Mouse (Mus musculus): Measurements from ENCODE around the gene Pard3b. TPM values are rescaled to one million over a fixed set of nuclear protein-coding genes. Genes with fewer than 3 reads are reported as not detected.
A peak's percentile ranks its signal among the peaks of the same experiment; 100 is the strongest.

The Pard3b gene
- polyA plus RNA-seq, 1 experiment from 2014 or later, result 12.3 TPM

DNA sequence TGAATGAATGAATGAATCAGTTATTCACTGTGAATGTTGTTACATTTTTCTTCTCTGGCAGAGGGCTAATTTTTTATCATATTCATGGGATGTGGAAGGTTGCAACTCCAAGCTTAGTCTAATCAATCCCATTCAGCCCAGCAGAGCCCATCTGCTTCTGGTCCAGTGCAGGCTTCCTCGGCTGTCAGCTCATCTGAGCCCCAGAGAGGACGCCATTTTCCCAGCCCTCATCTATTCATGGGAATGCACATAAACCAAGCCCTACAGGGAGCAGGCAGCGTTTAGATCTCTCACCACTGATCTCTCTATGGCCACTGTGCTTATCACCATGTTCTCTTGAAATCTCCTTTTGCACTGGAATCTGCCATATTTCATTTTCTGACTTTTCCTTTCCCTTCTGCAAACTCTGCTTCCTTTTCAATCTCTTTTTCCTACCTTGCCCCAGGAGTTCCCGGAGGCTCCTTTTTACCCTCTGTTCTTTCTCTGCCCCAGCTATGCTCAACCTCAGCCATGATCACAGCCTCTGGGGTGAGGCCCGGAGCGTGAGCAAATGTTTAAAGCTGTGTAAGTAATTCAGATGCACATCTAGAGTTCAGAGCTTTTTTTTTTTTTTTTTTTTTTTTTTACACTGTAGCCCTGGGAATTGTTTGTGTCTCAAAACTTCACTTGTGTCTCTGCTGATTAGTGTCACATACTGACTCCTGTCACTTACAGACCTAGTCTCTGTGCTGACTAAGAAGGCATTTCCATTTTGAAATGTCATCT is 241.3 kb downstream of the Pard3b start:
- no peak for ATAC-seq (ENCODE audit: low read depth)
- Histone ChIP-seq H3K4me3 (ENCODE audit: low read length) (no peak overlapping the region), H3K27ac (ENCODE audit: low read length) (no peak overlapping the region), H3K9ac (ENCODE audit: low read length) (no peak overlapping the region), H3K36me3 (ENCODE audit: control insufficient read depth, insufficient read depth, low read length) (no peaks in the 10 kb centered on the region), H3K4me2 (ENCODE audit: low read depth, low read length) (no peak overlapping the region), H3K27me3 (ENCODE audit: control insufficient read depth, insufficient read depth, low read depth, low read length) (no peaks in the 10 kb centered on the region), H3K4me1 (replicated peaks; ENCODE audit: control insufficient read depth, insufficient read depth, low read length) (no peaks in the 10 kb centered on the region), H3K9me3 (ENCODE audit: control insufficient read depth, low read length) (no peaks in the 10 kb centered on the region)
- 71% methylated on average over 6 of the region's 6 CpGs for WGBS

DNA sequence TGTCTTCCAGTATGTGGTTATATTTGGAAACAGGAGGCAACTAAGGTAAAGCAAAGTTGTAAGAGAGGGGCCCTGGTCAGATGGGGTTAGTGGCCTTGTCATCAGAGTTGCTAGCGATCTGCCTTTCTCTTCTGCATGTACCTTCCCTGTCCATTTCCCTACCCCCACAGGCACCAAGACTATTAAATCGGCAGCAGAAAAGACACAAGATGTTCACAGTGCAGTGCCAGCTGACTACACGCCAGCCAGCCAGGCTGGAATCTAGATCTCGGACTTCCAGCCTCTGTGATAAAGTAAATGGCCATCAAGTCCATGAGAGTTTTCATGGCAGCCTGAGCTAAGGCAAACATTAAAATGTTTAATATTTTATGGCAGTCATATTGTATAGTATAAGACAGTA is 257.4 kb downstream of the Pard3b start:
- H3K27ac ChIP-seq (ENCODE audit: low read length), result no peak overlapping the region
- 65% methylated on average over 4 of the region's 4 CpGs for WGBS
- H3K4me2 ChIP-seq (ENCODE audit: low read depth, low read length), result no peak overlapping the region
- H3K9ac ChIP-seq (ENCODE audit: low read length), result no peak overlapping the region
- ATAC-seq (ENCODE audit: low read depth), result no peak
- H3K4me3 ChIP-seq (ENCODE audit: low read length), result no peak overlapping the region
- H3K36me3 ChIP-seq (ENCODE audit: control insufficient read depth, insufficient read depth, low read length), result no peaks in the 10 kb centered on the region
- H3K9me3 ChIP-seq (ENCODE audit: control insufficient read depth, low read length), result no peaks in the 10 kb centered on the region
- H3K4me1 ChIP-seq (replicated peaks; ENCODE audit: control insufficient read depth, insufficient read depth, low read length), result no peaks in the 10 kb centered on the region
- no peaks in the 10 kb centered on the region for H3K27me3 ChIP-seq (ENCODE audit: control insufficient read depth, insufficient read depth, low read depth, low read length)

DNA sequence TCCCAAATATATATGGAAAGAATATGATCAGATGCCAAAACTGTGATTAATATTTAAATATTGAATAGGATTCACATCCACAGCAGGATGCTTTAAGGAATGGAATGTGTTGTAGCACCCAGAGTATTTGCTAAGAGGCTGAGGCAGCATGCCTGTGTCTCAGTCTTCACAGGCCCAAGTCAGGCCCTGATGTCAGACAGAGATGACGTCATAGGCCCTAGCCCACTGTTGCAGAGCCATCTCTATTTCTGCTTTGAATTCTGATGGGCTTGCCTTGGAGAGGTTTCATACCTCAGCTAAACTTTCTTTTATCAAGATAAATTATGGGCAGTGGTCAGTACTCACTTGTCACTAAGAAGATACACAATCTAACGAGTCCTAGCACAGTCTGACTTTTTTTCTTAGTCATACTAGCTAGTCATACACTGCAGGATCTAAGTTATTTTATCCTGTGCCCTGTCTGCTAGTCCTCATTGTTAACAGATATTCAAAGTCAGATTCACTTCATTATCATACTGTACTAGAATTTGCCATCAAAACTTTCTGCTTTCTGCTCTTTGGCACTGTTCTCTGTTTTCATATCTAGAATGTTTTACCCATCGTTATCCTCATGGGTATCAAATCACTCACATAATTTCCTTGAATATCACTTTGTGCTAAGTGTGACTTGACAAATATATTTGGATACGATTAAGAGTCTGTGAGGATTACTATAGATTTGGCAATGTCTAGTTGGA is 264.8 kb downstream of the Pard3b start:
- Histone ChIP-seq H3K4me2 (ENCODE audit: low read depth, low read length) (no peak overlapping the region), H3K27me3 (ENCODE audit: control insufficient read depth, insufficient read depth, low read depth, low read length) (no peaks in the 10 kb centered on the region), H3K36me3 (ENCODE audit: control insufficient read depth, insufficient read depth, low read length) (no peaks in the 10 kb centered on the region), H3K9ac (ENCODE audit: low read length) (no peak overlapping the region), H3K27ac (ENCODE audit: low read length) (no peak overlapping the region), H3K9me3 (ENCODE audit: control insufficient read depth, low read length) (no peaks in the 10 kb centered on the region), H3K4me1 (replicated peaks; ENCODE audit: control insufficient read depth, insufficient read depth, low read length) (no peaks in the 10 kb centered on the region; the same call in 1 of the 2 replicates), H3K4me3 (ENCODE audit: low read length) (no peak overlapping the region)
- WGBS, result 45% methylated on average over 4 of the region's 4 CpGs
- ATAC-seq (ENCODE audit: low read depth), result peak; percentile 70

DNA sequence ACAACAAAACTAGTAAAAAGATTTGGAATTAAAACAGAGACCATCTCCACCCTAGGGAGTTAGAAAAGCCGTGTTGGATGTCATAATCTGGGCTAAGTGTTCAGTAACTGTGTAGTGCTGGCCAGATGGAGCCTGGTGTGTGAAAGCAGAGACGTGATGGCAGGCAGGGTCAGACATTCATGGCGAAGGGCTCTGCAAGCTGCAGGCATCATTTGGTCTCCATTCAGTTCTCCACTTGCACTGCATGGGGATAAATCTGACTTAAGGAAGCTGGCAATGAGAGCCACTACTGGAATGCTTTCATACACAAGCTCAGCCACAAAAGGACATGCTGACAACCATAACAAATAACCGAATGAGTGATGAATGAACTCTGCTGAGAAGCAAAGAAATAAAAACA is 265.4 kb downstream of the Pard3b start:
- Histone ChIP-seq H3K27ac (ENCODE audit: low read length) (no peak overlapping the region), H3K4me3 (ENCODE audit: low read length) (no peak overlapping the region), H3K4me2 (ENCODE audit: low read depth, low read length) (no peak overlapping the region), H3K36me3 (ENCODE audit: control insufficient read depth, insufficient read depth, low read length) (no peaks in the 10 kb centered on the region), H3K27me3 (ENCODE audit: control insufficient read depth, insufficient read depth, low read depth, low read length) (no peaks in the 10 kb centered on the region), H3K9me3 (ENCODE audit: control insufficient read depth, low read length) (no peaks in the 10 kb centered on the region), H3K4me1 (replicated peaks; ENCODE audit: control insufficient read depth, insufficient read depth, low read length) (no peaks in the 10 kb centered on the region; the same call in 1 of the 2 replicates), H3K9ac (ENCODE audit: low read length) (no peak overlapping the region)
- ATAC-seq (ENCODE audit: low read depth), result peak; percentile 79
- 38% methylated on average over 4 of the region's 4 CpGs for WGBS

DNA sequence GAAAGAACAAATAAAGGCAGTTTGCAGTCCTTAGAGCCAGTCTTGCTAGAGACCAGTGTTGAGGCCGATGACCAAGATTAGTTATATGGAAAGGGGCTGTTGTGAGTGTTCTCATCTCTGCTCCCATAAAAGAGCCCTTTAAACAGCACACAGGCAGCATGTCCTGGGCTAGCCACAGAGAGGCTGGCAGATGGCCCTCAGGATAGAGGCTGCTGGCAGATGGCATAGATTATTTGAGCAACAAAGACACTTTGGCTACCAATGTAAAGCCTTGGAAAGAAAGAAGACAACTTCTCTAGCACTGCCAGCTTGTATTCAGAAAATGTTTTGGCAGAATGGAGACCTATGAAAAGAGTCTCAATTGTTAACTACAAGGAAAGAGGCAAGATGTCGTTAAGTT is 274.3 kb downstream of the Pard3b start:
- whole genome bisulfite sequencing, result 73% methylated on average over 2 of the region's 2 CpGs
- Histone ChIP-seq H3K9me3 (ENCODE audit: control insufficient read depth, low read length) (no peaks in the 10 kb centered on the region), H3K4me2 (ENCODE audit: low read depth, low read length) (no peak overlapping the region), H3K36me3 (ENCODE audit: control insufficient read depth, insufficient read depth, low read length) (no peaks in the 10 kb centered on the region), H3K4me1 (replicated peaks; ENCODE audit: control insufficient read depth, insufficient read depth, low read length) (no peaks in the 10 kb centered on the region), H3K4me3 (ENCODE audit: low read length) (no peak overlapping the region), H3K27ac (ENCODE audit: low read length) (no peak overlapping the region), H3K9ac (ENCODE audit: low read length) (no peak overlapping the region), H3K27me3 (ENCODE audit: control insufficient read depth, insufficient read depth, low read depth, low read length) (no peaks in the 10 kb centered on the region)
- no peak for ATAC-seq (ENCODE audit: low read depth)

DNA sequence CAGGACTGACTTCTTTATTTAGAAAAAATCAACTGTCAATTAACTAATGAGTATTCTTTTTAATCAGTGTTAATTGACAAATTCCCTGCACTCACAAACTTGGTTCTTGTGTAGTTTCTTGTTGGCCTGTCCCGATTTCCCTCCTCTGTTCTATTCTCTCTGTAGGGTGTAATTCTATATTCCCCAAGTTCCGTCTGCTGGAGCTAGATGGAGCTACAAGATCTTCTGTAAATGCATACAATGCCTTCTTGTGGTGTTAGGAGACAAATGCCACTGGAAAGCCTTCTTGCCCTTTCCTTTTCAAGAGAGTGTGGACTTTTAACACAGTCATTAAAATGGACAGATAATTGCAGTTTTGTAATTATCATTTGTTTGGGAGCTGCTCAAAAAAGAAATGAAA is 286.3 kb downstream of the Pard3b start:
- H3K27me3 ChIP-seq (ENCODE audit: control insufficient read depth, insufficient read depth, low read depth, low read length), result no peaks in the 10 kb centered on the region
- peak; percentile 59; the same call in 1 of the 2 replicates for ATAC-seq (ENCODE audit: low read depth)
- no peaks in the 10 kb centered on the region for H3K9me3 ChIP-seq (ENCODE audit: control insufficient read depth, low read length)
- no peak overlapping the region for H3K27ac ChIP-seq (ENCODE audit: low read length)
- H3K36me3 ChIP-seq (ENCODE audit: control insufficient read depth, insufficient read depth, low read length), result no peaks in the 10 kb centered on the region
- 12% methylated on average over 2 of the region's 2 CpGs for WGBS
- no peak overlapping the region for H3K9ac ChIP-seq (ENCODE audit: low read length)
- no peak overlapping the region for H3K4me3 ChIP-seq (ENCODE audit: low read length)
- peaks cover 11% of the 10 kb centered on the region; the same call in 1 of the 2 replicates for H3K4me1 ChIP-seq (replicated peaks; ENCODE audit: control insufficient read depth, insufficient read depth, low read length)
- no peak overlapping the region for H3K4me2 ChIP-seq (ENCODE audit: low read depth, low read length)

DNA sequence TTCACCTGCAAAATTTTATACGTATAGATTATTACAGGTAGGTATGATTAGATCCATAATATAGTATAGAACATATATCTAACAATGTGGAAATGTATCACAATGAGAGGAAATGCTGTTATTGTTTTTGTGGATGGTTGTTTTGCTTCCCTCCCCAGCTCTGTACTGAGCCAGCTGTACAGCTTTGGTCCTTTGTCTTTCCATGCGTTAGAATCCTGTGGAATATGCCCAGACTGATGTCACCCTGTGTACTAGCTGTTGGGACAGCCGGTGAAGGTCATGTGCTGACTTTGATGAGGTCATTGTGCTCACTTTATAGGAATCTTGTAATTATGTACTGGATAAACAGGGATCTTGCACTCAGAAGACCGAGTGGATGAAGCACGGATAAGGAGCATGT is 286.9 kb downstream of the Pard3b start:
- peaks cover 11% of the 10 kb centered on the region; the same call in 1 of the 2 replicates for H3K4me1 ChIP-seq (replicated peaks; ENCODE audit: control insufficient read depth, insufficient read depth, low read length)
- peak overlapping the region; percentile 52; the same call in 1 of the 2 replicates for H3K27ac ChIP-seq (ENCODE audit: low read length)
- no peak overlapping the region for H3K9ac ChIP-seq (ENCODE audit: low read length)
- no peaks in the 10 kb centered on the region for H3K36me3 ChIP-seq (ENCODE audit: control insufficient read depth, insufficient read depth, low read length)
- no peak overlapping the region for H3K4me2 ChIP-seq (ENCODE audit: low read depth, low read length)
- 57% methylated on average over 5 of the region's 5 CpGs for WGBS
- peak; percentile 60; the same call in 1 of the 2 replicates for ATAC-seq (ENCODE audit: low read depth)
- H3K27me3 ChIP-seq (ENCODE audit: control insufficient read depth, insufficient read depth, low read depth, low read length), result no peaks in the 10 kb centered on the region
- H3K4me3 ChIP-seq (ENCODE audit: low read length), result no peak overlapping the region
- no peaks in the 10 kb centered on the region for H3K9me3 ChIP-seq (ENCODE audit: control insufficient read depth, low read length)

DNA sequence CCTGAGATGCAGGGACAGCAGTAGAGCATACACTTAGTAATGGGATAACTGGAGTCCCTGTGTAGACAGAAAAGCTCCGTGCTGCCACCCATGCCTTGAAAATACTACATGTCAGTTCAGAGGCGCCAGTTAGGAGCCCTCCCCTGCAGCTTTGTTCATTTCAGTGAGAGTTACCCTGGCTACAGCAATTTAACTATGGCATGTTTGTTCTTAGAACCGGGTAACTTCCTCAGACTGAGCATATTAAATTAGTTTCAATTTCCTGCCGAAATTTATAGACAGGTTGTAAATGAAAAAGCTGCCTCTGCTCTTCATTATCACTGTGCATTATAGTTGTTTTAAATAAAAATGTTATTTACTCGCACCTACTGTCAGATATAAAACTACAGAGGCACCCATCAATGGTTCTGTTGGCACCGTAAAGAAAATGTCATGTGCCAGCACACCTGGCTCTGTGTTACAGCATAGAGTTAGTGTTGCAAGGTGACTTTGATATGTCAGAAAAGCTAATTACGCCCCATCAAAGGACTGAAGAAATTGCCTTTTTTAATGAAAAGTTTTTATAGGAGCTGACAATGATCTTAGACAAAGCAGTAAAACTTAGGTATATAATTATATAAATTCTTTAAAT is 289.6 kb downstream of the Pard3b start:
- Histone ChIP-seq H3K27ac (ENCODE audit: low read length) (no peak overlapping the region), H3K4me2 (ENCODE audit: low read depth, low read length) (no peak overlapping the region), H3K9me3 (ENCODE audit: control insufficient read depth, low read length) (no peaks in the 10 kb centered on the region), H3K27me3 (ENCODE audit: control insufficient read depth, insufficient read depth, low read depth, low read length) (no peaks in the 10 kb centered on the region), H3K4me1 (replicated peaks; ENCODE audit: control insufficient read depth, insufficient read depth, low read length) (peaks cover 11% of the 10 kb centered on the region; the same call in 1 of the 2 replicates), H3K36me3 (ENCODE audit: control insufficient read depth, insufficient read depth, low read length) (no peaks in the 10 kb centered on the region), H3K4me3 (ENCODE audit: low read length) (no peak overlapping the region), H3K9ac (ENCODE audit: low read length) (peak overlapping the region; percentile 34; the same call in 1 of the 2 replicates)
- ATAC-seq (ENCODE audit: low read depth), result no peak
- WGBS, result 57% methylated on average over 7 of the region's 7 CpGs

DNA sequence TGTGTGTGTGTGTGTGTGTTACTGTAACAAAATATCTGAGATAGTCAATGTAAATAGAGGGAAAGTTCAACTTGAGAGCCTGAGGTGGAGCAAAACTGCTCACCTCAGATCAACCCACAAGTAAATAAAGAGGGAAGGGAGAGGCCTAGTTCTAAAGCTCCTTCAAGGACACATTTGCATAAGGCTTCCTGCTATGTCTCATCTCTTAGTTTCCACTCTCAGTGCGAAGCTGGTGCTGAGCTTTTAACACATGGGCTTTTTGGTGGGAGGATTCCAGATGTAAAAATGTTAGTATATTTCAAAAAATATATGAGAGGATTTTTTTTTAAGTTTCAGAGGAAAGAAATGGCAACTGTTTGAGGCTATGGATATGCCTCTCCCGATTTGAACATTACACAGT is 294.9 kb downstream of the Pard3b start:
- 62% methylated on average over 2 of the region's 2 CpGs for WGBS
- Histone ChIP-seq H3K36me3 (ENCODE audit: control insufficient read depth, insufficient read depth, low read length) (no peaks in the 10 kb centered on the region), H3K4me2 (ENCODE audit: low read depth, low read length) (no peak overlapping the region), H3K27me3 (ENCODE audit: control insufficient read depth, insufficient read depth, low read depth, low read length) (no peaks in the 10 kb centered on the region), H3K9me3 (ENCODE audit: control insufficient read depth, low read length) (no peaks in the 10 kb centered on the region), H3K9ac (ENCODE audit: low read length) (no peak overlapping the region), H3K4me1 (replicated peaks; ENCODE audit: control insufficient read depth, insufficient read depth, low read length) (no peaks in the 10 kb centered on the region), H3K4me3 (ENCODE audit: low read length) (no peak overlapping the region), H3K27ac (ENCODE audit: low read length) (no peak overlapping the region)
- no peak for ATAC-seq (ENCODE audit: low read depth)

Measured in lung, embryonic 16.5 days (tissue).